Mouse (Mus musculus): ENCODE data around the gene Il17a. TPM values are rescaled to one million over a fixed set of nuclear protein-coding genes. Genes with fewer than 3 reads are reported as not detected.
A peak's percentile ranks its signal among the peaks of the same experiment; 100 is the strongest.

The Il17a gene
- polyA plus RNA-seq, 1 experiment from 2014 or later = not detected

DNA sequence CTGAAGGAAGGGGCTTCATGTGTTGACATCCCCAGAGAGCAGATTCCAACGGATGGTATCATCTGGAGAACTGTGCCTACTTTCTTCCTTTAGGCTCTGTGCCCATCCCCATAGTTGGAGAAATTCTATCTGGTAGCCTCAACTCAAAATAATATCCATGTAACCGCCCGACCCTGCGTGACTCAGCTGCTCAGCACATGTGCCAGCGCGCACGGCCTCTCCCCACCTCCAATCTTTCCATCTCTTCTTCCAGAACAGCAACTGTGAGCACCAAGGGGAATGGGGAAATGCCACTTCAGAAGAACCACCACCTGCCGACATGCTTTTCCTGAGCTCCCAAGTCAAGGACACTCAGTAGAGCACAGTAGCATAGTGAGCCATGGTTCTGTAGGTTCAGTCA, 39.4 kb upstream of the Il17a start:
- Histone ChIP-seq H3K27ac (no peak overlapping the region), H3K36me3 (ENCODE audit: insufficient read depth, low read length) (no peaks in the 10 kb centered on the region), H3K9me3 (replicated peaks; ENCODE audit: low read length) (no peaks in the 10 kb centered on the region), H3K27me3 (ENCODE audit: insufficient read depth, low read length) (no peaks in the 10 kb centered on the region), H3K4me2 (ENCODE audit: low read length) (no peak overlapping the region), H3K9ac (ENCODE audit: low read depth, low read length) (no peak overlapping the region), H3K4me3 (replicated peaks; ENCODE audit: low read depth, low read length) (no peak overlapping the region), H3K4me1 (replicated peaks; ENCODE audit: insufficient read depth, low read length) (no peaks in the 10 kb centered on the region)
- no peak for ATAC-seq (replicated peaks; ENCODE audit: low FRiP score, low read depth)
- DNase-seq (ENCODE audit: low spot score) = no peak
- no peak for TF ChIP-seq CTCF (IDR thresholded peaks at IDR 0.05; ENCODE audit: low read depth)
- 93% methylated on average over 8 of the region's 8 CpGs for WGBS

DNA sequence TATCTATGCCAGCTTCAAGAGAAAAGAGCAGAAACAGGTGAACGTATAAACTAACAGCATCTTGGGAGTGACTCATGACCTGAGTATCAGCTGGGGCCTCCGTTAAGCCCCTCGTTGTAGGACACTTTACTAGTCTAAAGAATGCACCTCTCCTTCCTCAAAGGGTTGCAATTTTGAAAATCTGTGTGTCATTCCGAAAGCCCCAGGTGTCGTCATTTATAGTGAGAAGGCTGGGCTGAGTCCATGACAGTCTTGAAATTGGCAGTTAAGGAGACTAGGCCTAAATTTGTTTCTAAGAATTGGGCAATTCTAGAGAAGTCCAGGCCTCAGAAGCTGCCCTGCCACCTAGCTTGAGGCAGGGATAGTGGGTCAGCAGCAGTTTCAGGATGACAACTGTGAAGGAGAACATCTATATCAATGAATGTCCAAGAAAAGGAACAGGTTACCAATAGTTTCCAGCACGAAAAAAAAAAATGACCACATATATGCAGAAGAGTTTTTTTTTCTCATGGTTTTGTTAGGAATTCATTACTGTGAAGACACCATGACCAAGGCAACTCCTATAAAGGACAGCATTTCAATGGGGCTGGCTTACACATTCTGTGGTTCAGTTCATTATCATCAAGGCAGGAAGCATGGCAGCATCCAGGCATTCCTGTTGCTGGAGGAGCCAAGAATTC, 36.9 kb upstream of the Il17a start:
- ATAC-seq (replicated peaks; ENCODE audit: low FRiP score, low read depth) (no peak), DNase-seq (ENCODE audit: low spot score) (no peak)
- Histone ChIP-seq H3K27me3 (ENCODE audit: insufficient read depth, low read length) (no peaks in the 10 kb centered on the region), H3K4me3 (replicated peaks; ENCODE audit: low read depth, low read length) (no peak overlapping the region), H3K36me3 (ENCODE audit: insufficient read depth, low read length) (no peaks in the 10 kb centered on the region), H3K27ac (no peak overlapping the region), H3K9ac (ENCODE audit: low read depth, low read length) (no peak overlapping the region), H3K9me3 (replicated peaks; ENCODE audit: low read length) (no peaks in the 10 kb centered on the region), H3K4me2 (ENCODE audit: low read length) (no peak overlapping the region), H3K4me1 (replicated peaks; ENCODE audit: insufficient read depth, low read length) (no peaks in the 10 kb centered on the region)
- no peak for TF ChIP-seq CTCF (IDR thresholded peaks at IDR 0.05; ENCODE audit: low read depth)
- WGBS = 88% methylated on average over 6 of the region's 6 CpGs

DNA sequence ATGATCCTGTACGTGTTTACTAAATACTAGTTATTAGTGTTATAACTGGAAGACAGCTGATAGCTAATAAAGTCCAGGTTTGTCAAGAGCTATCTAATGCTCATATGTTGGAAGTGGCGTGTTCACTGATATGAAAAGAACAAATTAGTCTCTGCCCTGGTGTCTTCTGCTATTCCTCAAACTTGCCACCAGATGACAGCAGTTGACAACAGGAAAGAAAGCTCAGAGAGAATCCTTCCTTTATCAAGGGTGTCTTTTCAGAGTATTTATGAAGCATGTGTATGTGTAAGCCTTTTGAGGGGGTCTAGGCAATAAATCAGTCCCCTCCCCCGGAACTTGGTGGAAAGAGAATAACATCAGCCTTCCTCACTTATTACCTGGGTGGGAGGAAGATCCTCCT, 30.7 kb upstream of the Il17a start:
- DNase-seq (ENCODE audit: low spot score) = peak; percentile 52
- WGBS = 52% methylated on average over 3 of the region's 3 CpGs
- ATAC-seq (replicated peaks; ENCODE audit: low FRiP score, low read depth) = no peak
- TF ChIP-seq CTCF (IDR thresholded peaks at IDR 0.05; ENCODE audit: low read depth) = peak; percentile 77
- Histone ChIP-seq H3K9ac (ENCODE audit: low read depth, low read length) (no peak overlapping the region), H3K27me3 (ENCODE audit: insufficient read depth, low read length) (no peaks in the 10 kb centered on the region), H3K36me3 (ENCODE audit: insufficient read depth, low read length) (no peaks in the 10 kb centered on the region), H3K4me1 (replicated peaks; ENCODE audit: insufficient read depth, low read length) (no peaks in the 10 kb centered on the region), H3K9me3 (replicated peaks; ENCODE audit: low read length) (no peaks in the 10 kb centered on the region), H3K27ac (no peak overlapping the region), H3K4me3 (replicated peaks; ENCODE audit: low read depth, low read length) (no peak overlapping the region), H3K4me2 (ENCODE audit: low read length) (no peak overlapping the region)

DNA sequence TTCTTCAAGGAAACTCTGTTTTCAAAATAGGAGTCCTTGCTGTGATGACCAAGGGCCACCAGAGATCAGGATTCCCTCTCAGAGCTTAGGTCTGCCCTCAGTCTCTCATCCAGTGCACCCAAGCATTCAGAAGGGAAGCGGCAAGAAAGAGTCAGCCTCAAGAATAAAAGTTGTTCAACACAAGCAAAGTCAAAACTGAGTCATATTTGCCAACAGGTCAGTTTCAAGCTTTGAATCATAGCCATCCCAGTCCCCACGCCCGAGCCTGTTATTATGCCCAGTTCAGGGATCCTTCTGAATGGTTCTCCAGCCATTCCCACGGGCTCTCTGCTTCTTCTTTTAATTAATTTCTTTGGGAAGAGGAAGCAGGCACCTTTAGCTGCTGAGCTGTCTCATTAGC, 5.9 kb downstream of the Il17a start:
- Histone ChIP-seq H3K4me3 (replicated peaks; ENCODE audit: low read depth, low read length) (no peak overlapping the region), H3K36me3 (ENCODE audit: insufficient read depth, low read length) (no peaks in the 10 kb centered on the region), H3K27ac (no peak overlapping the region), H3K4me1 (replicated peaks; ENCODE audit: insufficient read depth, low read length) (no peaks in the 10 kb centered on the region), H3K27me3 (ENCODE audit: insufficient read depth, low read length) (no peaks in the 10 kb centered on the region), H3K4me2 (ENCODE audit: low read length) (no peak overlapping the region), H3K9ac (ENCODE audit: low read depth, low read length) (no peak overlapping the region), H3K9me3 (replicated peaks; ENCODE audit: low read length) (no peaks in the 10 kb centered on the region)
- DNase-seq (ENCODE audit: low spot score) = no peak
- 74% methylated on average over 4 of the region's 4 CpGs for WGBS
- no peak for ATAC-seq (replicated peaks; ENCODE audit: low FRiP score, low read depth)
- TF ChIP-seq CTCF (IDR thresholded peaks at IDR 0.05; ENCODE audit: low read depth) = no peak

DNA sequence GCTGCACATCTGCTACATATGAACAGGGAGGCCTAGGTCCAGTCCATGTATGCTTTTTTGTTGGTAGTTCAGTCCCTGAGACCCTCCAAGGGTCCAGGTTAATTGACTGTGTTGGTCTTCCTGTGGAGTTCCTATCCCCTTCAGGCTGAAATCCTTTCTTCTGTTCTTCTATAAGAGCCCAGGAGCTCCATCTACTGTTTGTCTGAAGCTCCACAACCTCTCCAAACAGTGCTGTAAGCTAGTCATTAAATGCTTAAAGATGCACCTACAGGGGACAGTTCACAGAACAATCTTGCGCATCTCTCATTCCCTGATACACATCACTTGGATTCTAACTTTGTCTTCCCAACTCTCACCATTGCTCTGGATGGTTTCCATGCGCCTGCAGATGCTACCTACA, 7.8 kb downstream of the Il17a start:
- no peaks in the 10 kb centered on the region for H3K4me1 ChIP-seq (replicated peaks; ENCODE audit: insufficient read depth, low read length)
- H3K4me2 ChIP-seq (ENCODE audit: low read length) = no peak overlapping the region
- ATAC-seq (replicated peaks; ENCODE audit: low FRiP score, low read depth) (no peak), DNase-seq (ENCODE audit: low spot score) (peak; percentile 60)
- H3K9ac ChIP-seq (ENCODE audit: low read depth, low read length) = no peak overlapping the region
- no peak overlapping the region for H3K4me3 ChIP-seq (replicated peaks; ENCODE audit: low read depth, low read length)
- no peaks in the 10 kb centered on the region for H3K9me3 ChIP-seq (replicated peaks; ENCODE audit: low read length)
- H3K27ac ChIP-seq = no peak overlapping the region
- TF ChIP-seq CTCF (IDR thresholded peaks at IDR 0.05; ENCODE audit: low read depth) = peak; percentile 62
- H3K27me3 ChIP-seq (ENCODE audit: insufficient read depth, low read length) = no peaks in the 10 kb centered on the region
- no peaks in the 10 kb centered on the region for H3K36me3 ChIP-seq (ENCODE audit: insufficient read depth, low read length)
- 92% methylated on average over 2 of the region's 2 CpGs for WGBS

DNA sequence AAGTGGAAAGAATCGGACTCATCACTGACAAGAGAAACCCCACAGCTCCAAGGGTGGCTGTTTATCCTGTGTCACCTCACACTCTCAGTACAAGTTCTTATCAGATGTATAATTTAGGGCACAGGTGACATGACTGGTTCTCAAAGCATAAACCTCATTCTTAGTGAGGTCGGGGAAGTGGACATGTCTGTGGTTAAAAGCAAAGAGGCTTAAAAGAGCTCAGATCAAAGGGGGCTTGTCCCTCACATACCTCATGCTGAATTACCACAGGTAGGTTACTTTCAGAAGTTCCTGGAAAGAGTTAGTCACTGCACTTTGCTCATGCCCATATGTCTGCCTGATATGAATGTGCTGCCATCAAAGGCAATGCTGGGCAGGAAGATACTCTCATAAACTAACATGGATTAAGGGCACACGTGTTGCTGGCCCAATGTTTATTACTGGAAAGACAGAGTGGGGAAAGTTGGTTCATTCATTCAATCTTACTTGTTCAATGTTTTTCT, 9.8 kb downstream of the Il17a start:
- Histone ChIP-seq H3K9ac (ENCODE audit: low read depth, low read length) (no peak overlapping the region), H3K9me3 (replicated peaks; ENCODE audit: low read length) (no peaks in the 10 kb centered on the region), H3K36me3 (ENCODE audit: insufficient read depth, low read length) (no peaks in the 10 kb centered on the region), H3K4me2 (ENCODE audit: low read length) (no peak overlapping the region), H3K4me1 (replicated peaks; ENCODE audit: insufficient read depth, low read length) (no peaks in the 10 kb centered on the region), H3K27me3 (ENCODE audit: insufficient read depth, low read length) (no peaks in the 10 kb centered on the region), H3K27ac (no peak overlapping the region), H3K4me3 (replicated peaks; ENCODE audit: low read depth, low read length) (no peak overlapping the region)
- TF ChIP-seq CTCF (IDR thresholded peaks at IDR 0.05; ENCODE audit: low read depth) = no peak
- ATAC-seq (replicated peaks; ENCODE audit: low FRiP score, low read depth) (no peak), DNase-seq (ENCODE audit: low spot score) (no peak)
- WGBS = 72% methylated on average over 3 of the region's 3 CpGs

DNA sequence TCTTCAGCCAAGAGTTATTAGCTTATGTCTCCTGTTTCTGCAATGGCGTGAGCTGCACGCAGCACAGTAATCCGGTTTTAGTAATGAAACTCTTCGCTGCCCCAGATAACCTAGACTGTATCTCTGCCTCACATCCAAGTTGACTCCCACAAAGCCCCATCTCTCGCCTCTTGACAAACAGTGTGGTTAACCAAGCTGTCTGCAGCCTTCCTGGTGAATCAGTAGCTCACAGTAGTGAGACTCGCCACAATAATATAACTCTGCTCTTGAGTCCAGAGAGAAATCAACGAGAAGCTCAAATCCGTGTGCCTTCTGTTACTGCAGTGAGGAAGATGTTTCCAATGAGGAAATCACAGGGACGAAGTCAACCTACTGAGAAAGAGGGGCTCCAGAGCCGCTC, 23.7 kb downstream of the Il17a start:
- no peaks in the 10 kb centered on the region for H3K27me3 ChIP-seq (ENCODE audit: insufficient read depth, low read length)
- DNase-seq (ENCODE audit: low spot score) (no peak), ATAC-seq (replicated peaks; ENCODE audit: low FRiP score, low read depth) (no peak)
- TF ChIP-seq CTCF (IDR thresholded peaks at IDR 0.05; ENCODE audit: low read depth) = no peak
- H3K27ac ChIP-seq = no peak overlapping the region
- H3K9me3 ChIP-seq (replicated peaks; ENCODE audit: low read length) = peaks cover 2% of the 10 kb centered on the region; the same call in 1 of the 2 replicates
- H3K4me2 ChIP-seq (ENCODE audit: low read length) = no peak overlapping the region
- H3K36me3 ChIP-seq (ENCODE audit: insufficient read depth, low read length) = no peaks in the 10 kb centered on the region
- no peak overlapping the region for H3K4me3 ChIP-seq (replicated peaks; ENCODE audit: low read depth, low read length)
- no peaks in the 10 kb centered on the region for H3K4me1 ChIP-seq (replicated peaks; ENCODE audit: insufficient read depth, low read length)
- no peak overlapping the region for H3K9ac ChIP-seq (ENCODE audit: low read depth, low read length)
- 77% methylated on average over 10 of the region's 10 CpGs for WGBS

Measured in kidney, postnatal 0 days (tissue).